Mouse (Mus musculus) heart, embryonic 14.5 days (tissue): ENCODE results near the gene Perm1. TPM values are rescaled to one million over a fixed set of nuclear protein-coding genes. Genes with fewer than 3 reads are reported as not detected.

Source experiments
- ATAC-seq: fragments of 200-750 bp; cut with Nextera tagmentation; 2 replicates; pipeline ENCODE4 v1.8.0; 2017; ENCODE audit warnings: low read depth, moderate TSS enrichment; ENCODE audit not compliant: insufficient number of reproducible peaks, insufficient read depth, low FRiP score
- H3K27ac ChIP-seq, 2 experiments: fragments of 200-500 bp in 1 of 2; fragments of 300-500 bp in 1 of 2; sonication (generic) in 1 of 2; replicated peaks in 1 of 2; 2 replicates each; pipeline ENCODE4 v1.5.1; 2012 to 2014; ENCODE audit warnings: low read depth in 2 of 2, low read length in 2 of 2, control low read depth in 1 of 2, mild to moderate bottlenecking in 1 of 2, mixed read lengths in 1 of 2; ENCODE audit not compliant: control insufficient read depth in 1 of 2, insufficient read depth in 1 of 2
- H3K27me3 ChIP-seq: fragments of 300-500 bp; sonication (generic); 2 replicates; pipeline ENCODE4 v1.6.1; 2014; ENCODE audit warnings: mild to moderate bottlenecking, low read length, control low read depth; ENCODE audit not compliant: control insufficient read depth, insufficient read depth
- H3K36me3 ChIP-seq: fragments of 300-500 bp; sonication (generic); 2 replicates; pipeline ENCODE4 v1.6.1; 2014; ENCODE audit warnings: mild to moderate bottlenecking, control low read depth, low read length, mixed read lengths; ENCODE audit not compliant: control insufficient read depth, insufficient read depth
- H3K4me1 ChIP-seq, 2 experiments: fragments of 200-500 bp in 1 of 2; fragments of 300-500 bp in 1 of 2; sonication (generic) in 1 of 2; 2 replicates each; pipeline ENCODE4 v1.6.1; 2012 to 2014; ENCODE audit warnings: low read length in 2 of 2, control low read depth in 1 of 2, mixed read lengths in 1 of 2; ENCODE audit not compliant: control insufficient read depth in 2 of 2, insufficient read depth in 2 of 2
- H3K4me2 ChIP-seq: fragments of 300-500 bp; sonication (generic); 2 replicates; pipeline ENCODE4 v1.6.1; 2014; ENCODE audit warnings: mild to moderate bottlenecking, low read length
- H3K4me3 ChIP-seq, 2 experiments: fragments of 200-500 bp in 1 of 2; fragments of 300-500 bp in 1 of 2; sonication (generic) in 1 of 2; 2 replicates each; pipeline ENCODE4 v1.5.1; 2012 to 2014; ENCODE audit warnings: low read length in 2 of 2, mild to moderate bottlenecking in 2 of 2, control low read depth in 1 of 2, low read depth in 1 of 2, moderate library complexity in 1 of 2; ENCODE audit not compliant: control insufficient read depth in 1 of 2, insufficient read depth in 1 of 2
- H3K9ac ChIP-seq: fragments of 300-500 bp; sonication (generic); 2 replicates; pipeline ENCODE4 v1.6.1; 2014; ENCODE audit warnings: mild to moderate bottlenecking, low read length
- H3K9me3 ChIP-seq: fragments of 300-500 bp; sonication (generic); 2 replicates; pipeline ENCODE4 v1.6.1; 2016; ENCODE audit warnings: low read length, control low read depth; ENCODE audit not compliant: control insufficient read depth
- WGBS: fragments of 180-500 bp; shearing (Covaris S2); extraction: QIAGEN DNeasy Blood & Tissue Kit; methylation state at CpG from one replicate; pipeline ENCODE4 v1.1.7; 2014; 5-methylcytosine and 5-hydroxymethylcytosine counted together
- polyA plus RNA-seq: library from polyadenylated mRNA; unstranded; fragments of >200 nt; fragmentation: Nextera tagmentation; extraction: Ambion mirVana; gene quantifications from 2 replicates; pipeline ENCODE4 v1.2.1, GENCODE M21; 2014

Perm1 gene
- polyA plus RNA-seq, 1 experiment from 2014 or later, result 6.1 TPM

DNA sequence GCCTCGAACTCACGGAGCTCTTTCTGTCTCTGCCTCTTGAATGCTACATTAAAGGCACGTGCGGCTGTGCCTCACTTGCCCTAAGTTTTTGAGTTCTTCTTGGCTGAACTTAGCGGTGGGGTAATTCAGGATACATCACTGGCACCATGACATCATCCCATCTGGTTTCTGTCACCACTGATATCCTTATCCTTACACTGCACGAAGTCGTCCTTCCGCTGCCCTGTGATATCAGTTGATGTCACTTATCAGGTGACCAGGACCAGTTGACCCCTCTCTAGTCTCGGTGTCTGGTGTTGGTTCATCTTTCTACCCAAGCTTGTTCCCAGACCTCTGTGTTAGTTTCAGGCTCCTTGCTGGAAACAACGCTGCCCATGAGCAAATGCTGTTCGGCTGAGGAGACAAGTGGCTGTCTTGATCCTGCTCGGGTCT lies 13.2 kb upstream of the Perm1 start:
- Histone ChIP-seq H3K9me3 (no peaks in the 10 kb centered on the region), H3K9ac (peak overlapping the region; percentile 82), H3K27me3 (peaks cover 6% of the 10 kb centered on the region; the same call in 1 of the 2 replicates), H3K36me3 (no peaks in the 10 kb centered on the region), H3K4me3 (peak overlapping the region; percentile 46 to 69), H3K4me2 (peak overlapping the region; percentile 97), H3K27ac (peak overlapping the region; percentile 24 to 84), H3K4me1 (peaks cover 4 to 13% of the 10 kb centered on the region in 2 experiments; a peak in 3 of 4 replicates)
- 8% methylated on average over 12 of the region's 12 CpGs for WGBS
- ATAC-seq, result no peak

DNA sequence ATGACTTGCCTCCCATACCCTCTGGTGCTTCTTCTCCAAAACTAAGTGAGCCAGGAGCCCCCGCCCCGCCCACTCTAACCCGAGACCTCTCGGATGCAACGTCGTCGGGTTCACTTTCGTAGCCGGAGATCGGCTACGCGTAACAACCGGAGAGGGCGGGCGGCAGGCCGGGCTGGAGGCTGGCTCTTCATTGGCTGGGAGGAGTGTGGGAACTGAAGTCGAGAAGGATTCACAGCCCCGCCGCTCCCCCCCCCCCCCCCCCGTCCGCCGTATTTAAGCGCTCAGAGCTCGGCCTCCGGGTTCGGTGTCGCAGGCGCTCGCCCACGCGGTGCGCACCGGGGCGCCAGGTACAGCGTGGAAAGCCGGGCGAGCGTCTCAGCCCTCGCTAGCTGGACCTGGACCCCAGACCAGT lies 12.7 kb upstream of the Perm1 start, which contains the start of gene AW011738:
Gene AW011738, plus strand, starts transcription at position 304 of the 412 bp plus-strand sequence.
- 0% methylated on average over 39 of the region's 39 CpGs for WGBS
- Histone ChIP-seq H3K27ac (peak within 1 kb of the TSS; percentile 54 to 84), H3K36me3 (no peaks in the 10 kb centered on the region), H3K4me2 (peak within 1 kb of the TSS; percentile 97), H3K9me3 (no peaks in the 10 kb centered on the region), H3K27me3 (peaks cover 6% of the 10 kb centered on the region; the same call in 1 of the 2 replicates), H3K4me1 (peaks cover 3 to 13% of the 10 kb centered on the region in 2 experiments; a peak in 3 of 4 replicates), H3K9ac (peak within 1 kb of the TSS; percentile 82), H3K4me3 (peak within 1 kb of the TSS; percentile 46 to 69)
- peak; percentile 80 for ATAC-seq

DNA sequence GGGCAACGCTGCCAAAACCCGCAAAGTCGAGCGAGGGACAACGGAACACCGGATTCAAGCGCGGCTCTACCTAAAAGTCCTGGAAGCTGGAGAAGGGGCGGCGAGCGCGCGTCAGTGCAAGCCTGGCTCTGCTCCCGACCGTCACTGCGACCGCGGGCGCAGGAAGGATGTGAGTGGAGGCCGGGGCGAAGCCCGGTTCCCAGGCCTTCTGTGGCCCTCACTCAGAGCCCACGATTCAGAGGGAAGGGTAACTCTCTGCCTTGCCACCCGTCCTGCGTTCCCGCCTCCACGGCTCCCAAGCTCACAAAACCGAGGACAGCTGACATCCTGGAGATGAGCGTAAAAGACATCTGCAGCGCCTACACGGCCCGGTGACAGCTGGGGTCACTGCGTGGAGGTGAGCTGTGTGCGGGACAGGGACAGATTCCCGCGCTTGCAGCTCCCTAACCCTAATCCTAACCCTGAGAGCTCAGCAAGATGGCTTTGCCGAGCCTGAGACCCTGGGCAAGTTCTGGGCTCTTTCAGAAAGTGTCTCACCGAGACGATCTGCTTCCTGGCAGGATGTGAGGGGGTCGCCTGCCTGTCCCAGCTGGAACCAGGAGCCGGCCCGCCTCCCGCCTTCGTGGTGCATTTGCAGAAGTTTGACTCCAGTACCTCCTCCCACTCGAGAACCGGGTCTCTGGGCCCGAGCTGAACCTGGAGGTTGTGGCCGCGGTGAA lies 12.1 kb upstream of the Perm1 start:
- Histone ChIP-seq H3K27ac (peak overlapping the region; percentile 54 to 84), H3K9ac (peak overlapping the region; percentile 82), H3K4me1 (peaks cover 2 to 13% of the 10 kb centered on the region in 2 experiments; a peak in 3 of 4 replicates), H3K27me3 (peaks cover 6% of the 10 kb centered on the region; the same call in 1 of the 2 replicates), H3K36me3 (no peaks in the 10 kb centered on the region), H3K4me2 (peak overlapping the region; percentile 97), H3K4me3 (peak overlapping the region; percentile 46 to 69), H3K9me3 (no peaks in the 10 kb centered on the region)
- ATAC-seq, result 0 out of 2 replicates have a peak, but pooled peaks have one; percentile 11
- WGBS, result under 1% methylated on average over 49 of the region's 49 CpGs

DNA sequence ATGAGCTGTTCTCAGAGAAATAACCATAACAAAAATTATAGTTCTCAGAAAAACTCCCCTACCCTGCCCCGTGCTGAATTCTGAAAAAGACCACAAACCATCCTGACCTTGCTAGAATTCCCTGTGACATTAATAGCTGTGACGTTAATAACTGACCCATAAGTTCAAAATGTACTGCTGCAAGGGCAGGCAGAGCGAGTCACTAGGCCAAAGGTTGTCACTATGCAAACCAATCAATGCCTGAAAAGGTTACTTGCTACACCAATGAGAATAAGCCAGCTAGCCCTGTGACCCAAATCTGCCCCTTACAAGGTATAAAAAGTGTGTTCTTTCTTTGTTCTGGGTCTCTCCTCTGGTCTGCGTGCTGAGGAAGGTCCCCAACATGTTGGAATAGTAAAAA lies 6.8 kb upstream of the Perm1 start:
- Histone ChIP-seq H3K4me3 (no peak overlapping the region), H3K9ac (no peak overlapping the region), H3K9me3 (no peaks in the 10 kb centered on the region), H3K27me3 (peaks cover 6% of the 10 kb centered on the region; the same call in 1 of the 2 replicates), H3K4me2 (no peak overlapping the region), H3K4me1 (peaks cover 0 to 4% of the 10 kb centered on the region in 2 experiments; a peak in 3 of 4 replicates), H3K36me3 (no peaks in the 10 kb centered on the region), H3K27ac (no peak overlapping the region)
- WGBS, result 91% methylated on average over 4 of the region's 4 CpGs
- ATAC-seq, result no peak

DNA sequence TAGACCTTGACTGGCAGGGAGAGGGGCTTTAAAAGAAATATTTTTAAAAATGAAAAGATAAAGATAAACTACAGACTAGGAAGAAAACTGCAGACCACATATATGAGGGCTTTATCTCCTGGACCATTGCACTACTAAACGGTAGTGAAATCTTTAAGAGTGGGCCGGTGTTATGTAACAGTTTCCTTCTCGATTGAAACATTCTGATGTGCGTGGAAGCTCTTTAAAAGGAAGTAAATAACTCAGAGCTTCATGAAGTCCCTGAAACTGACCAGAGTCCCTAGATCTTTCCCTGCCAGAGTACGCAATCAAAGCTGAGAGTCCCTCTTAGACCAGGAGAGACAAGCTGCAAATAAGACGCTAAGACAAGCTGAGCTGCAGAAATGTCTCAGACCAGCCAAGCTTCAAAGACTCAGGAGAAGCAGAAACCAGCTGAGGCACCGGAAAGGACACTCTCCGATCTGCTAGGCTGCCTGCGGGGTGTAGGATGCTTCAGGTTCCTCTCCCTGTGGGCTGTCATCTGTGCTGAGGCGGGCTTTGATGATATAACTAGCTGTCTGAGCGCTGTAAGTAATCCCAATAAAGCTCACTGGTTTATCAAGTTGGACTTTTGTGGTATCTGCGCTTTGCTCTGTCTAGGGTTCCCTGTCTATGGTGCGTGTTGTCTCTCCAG lies 5.6 kb upstream of the Perm1 start:
- Histone ChIP-seq H3K4me3 (no peak overlapping the region), H3K27ac (no peak overlapping the region), H3K36me3 (no peaks in the 10 kb centered on the region), H3K4me1 (peaks cover under 1% of the 10 kb centered on the region in 2 experiments; a peak in 3 of 4 replicates), H3K4me2 (no peak overlapping the region), H3K9me3 (no peaks in the 10 kb centered on the region), H3K9ac (no peak overlapping the region), H3K27me3 (peaks cover 6% of the 10 kb centered on the region; the same call in 1 of the 2 replicates)
- ATAC-seq, result no peak
- WGBS, result 61% methylated on average over 13 of the region's 13 CpGs

DNA sequence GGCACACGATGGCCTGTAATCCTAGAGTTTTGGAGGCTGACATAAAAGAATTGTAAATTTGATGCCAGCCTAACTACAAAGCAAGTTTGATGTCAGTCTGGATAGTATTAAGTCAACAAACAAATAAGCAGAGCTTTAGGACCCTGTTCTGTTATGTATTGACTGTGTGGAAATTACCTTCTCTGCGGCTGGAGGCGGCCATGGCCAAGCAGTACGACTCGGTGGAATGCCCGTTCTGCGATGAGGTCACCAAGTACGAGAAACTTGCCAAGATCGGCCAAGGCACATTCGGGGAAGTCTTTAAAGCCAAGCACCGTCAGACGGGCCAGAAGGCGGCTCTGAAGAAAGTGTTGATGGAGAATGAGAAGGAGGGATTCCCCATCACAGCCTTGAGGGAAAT lies 2.5 kb upstream of the Perm1 start:
- Histone ChIP-seq H3K9me3 (no peaks in the 10 kb centered on the region), H3K9ac (no peak overlapping the region), H3K4me3 (no peak overlapping the region), H3K27ac (no peak overlapping the region), H3K27me3 (no peaks in the 10 kb centered on the region), H3K4me2 (no peak overlapping the region), H3K36me3 (no peaks in the 10 kb centered on the region), H3K4me1 (peaks cover 20 to 23% of the 10 kb centered on the region in 2 experiments)
- no peak for ATAC-seq
- 88% methylated on average over 13 of the region's 13 CpGs for WGBS

DNA sequence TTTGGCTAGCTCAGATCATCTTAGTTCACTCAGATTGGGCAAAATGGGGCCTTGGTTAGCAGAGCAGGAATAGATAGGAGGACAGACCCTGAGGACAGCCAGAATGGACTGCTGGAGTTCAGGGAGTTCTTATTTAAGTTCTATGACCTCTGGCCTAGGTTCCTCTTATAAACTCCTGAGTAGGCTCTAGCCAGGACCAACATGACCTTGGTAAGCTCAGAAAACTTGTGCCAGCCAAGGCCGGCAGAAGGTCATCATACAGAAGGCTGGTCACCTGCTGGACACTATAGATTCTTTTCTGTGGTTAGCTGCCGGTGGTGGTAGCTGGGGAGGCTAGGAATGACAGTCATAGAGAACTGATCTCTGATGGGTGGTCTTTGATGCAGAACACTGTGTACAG lies 528 bp downstream of the Perm1 start:
- Histone ChIP-seq H3K9ac (peak overlapping the region; percentile 52), H3K4me3 (no peak overlapping the region), H3K27me3 (no peaks in the 10 kb centered on the region), H3K36me3 (peaks cover 9% of the 10 kb centered on the region), H3K27ac (peak overlapping the region; percentile 54 to 56), H3K4me1 (peaks cover 20 to 23% of the 10 kb centered on the region in 2 experiments), H3K9me3 (no peaks in the 10 kb centered on the region), H3K4me2 (peak overlapping the region; percentile 57)
- ATAC-seq, result no peak
- WGBS, result 85% methylated on average over 2 of the region's 2 CpGs
